Mouse (Mus musculus): ENCODE results near the gene Csnk2b.
"Not testable (repeated sequence)": the region's sequence is repeated elsewhere in the genome, so short reads cannot be mapped to it uniquely, and the experiment has no call there.

The Csnk2b gene

DNA sequence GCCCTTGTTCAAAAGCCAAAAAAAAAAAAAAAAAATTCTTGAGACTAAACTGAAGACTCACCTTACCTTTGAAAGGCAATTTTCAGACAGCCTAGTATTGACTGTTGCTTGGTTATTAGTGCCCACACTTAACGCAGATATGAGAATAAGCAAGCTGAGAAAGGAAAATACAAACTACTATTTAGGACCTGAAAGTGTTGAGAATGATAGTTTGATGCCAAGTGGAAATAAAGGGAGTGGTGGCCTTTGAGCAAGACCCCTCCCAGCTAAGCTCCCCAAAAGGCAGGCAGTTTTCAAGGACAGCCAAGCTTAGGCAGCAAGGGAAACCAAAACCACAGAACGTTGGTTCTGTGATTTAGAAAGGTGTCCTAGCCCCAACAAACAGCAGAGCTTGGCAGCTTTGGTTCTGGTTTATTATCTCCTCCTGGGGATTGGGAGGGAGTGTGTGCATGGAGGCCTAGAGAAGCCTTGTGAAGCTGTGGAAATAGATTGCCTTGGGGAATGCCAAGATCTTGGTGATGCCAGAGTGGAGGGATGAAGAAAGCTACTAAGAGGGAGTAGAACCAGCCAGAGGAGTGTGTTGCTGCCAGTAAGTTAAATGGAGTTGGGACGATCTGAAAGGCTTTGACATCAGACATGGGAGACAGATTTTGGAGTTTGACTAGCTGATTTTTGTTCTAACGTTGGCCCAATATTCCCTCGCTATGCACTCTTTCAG is 26.2 kb upstream of the Csnk2b start:
- DNase-seq, result no peak

GRCm38 (mm10) chr17:35147348-35147747 is 25.5 kb upstream of the Csnk2b start:
- DNase-seq, result no peak

DNA sequence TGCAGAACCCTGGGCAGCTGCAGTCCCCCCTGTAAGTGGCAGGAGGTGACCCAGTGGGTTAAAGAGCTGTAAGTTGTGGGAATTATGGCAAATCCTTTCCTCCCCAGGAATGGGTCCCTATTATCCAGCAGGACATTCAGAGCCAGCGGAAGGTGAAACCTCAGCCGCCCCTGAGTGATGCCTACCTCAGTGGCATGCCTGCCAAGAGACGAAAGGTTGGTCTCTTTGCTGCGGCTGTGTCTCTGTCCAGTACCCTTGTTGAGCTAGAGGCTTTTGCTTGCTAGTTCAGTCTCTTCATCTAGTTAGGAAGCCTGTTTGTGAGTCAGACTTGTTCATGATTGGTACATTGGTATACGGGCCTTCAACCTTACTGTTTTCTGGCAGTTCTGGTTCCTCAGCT is 24.3 kb upstream of the Csnk2b start:
- no peak for DNase-seq

GRCm38 (mm10) chr17:35141971-35142370 is 20.1 kb upstream of the Csnk2b start:
- DNase-seq, result no peak

- no peak for DNase-seq
Measured at GRCm38 (mm10) chr17:35140490-35140996, 18.7 kb upstream of the Csnk2b start.

DNA sequence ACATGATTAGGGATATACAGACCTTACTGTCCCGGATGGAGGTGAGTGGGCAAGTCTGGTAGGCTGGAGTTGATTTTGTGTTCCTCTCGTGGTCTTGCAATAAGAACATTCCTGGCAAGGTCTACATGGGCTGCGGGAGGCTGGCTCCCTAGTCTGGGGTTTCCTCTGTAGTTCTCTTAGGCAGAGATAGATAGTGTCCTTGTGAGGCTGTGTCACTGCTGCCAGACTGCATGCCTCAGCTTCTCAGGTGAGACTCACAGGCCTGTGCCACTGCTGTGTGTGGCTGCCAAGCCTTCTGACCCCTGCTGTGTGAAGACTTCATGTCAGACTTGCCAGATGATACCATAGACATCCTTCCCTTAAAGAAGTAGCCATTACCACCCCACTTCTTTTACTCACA is 17.4 kb upstream of the Csnk2b start:
- no peak for DNase-seq

GRCm38 (mm10) chr17:35135591-35136320 is 13.9 kb upstream of the Csnk2b start:
- DNase-seq, result peak in 1 of 2 experiments; percentile 55

DNA sequence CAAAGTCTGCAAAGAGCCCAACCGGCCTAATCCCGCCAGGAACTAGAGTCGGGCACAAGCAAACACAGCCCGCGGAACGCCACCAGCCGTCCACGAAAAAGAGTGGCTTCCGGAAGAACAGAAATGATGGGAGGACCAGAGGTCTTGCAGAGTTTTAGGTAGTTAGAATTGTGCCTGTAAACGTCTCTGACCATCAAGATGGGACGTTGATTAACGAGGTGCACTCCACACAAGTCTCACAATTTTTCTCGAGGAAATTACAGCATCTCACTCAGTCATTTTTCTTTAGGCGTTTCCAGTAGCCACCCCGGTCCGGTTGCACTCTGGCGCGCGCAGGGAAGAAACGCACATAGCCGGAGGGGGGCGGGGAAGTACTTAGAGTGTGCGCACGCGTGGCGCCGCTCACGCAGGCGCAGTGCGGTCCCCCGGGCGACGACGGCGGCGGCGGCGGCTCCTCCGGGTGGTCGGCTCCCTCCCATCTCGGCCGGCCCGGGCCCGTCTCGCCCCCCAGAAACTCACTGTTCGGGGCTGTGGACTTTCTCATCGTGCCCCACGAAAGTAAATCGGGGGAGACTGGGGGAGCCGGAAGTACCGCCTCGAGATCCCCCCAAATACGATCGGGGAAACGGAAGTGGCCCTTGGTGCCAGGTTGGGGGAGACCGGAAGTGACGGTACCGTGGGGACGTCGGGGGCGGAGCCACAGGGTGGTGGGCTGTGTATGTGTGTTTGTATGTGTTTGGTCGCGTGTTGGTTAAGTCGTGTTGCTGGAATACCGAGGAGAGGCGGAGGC is 13.1 kb upstream of the Csnk2b start, which contains the start of gene Bag6:
Gene Bag6 (plus strand): TSS at position 378 of the 790 bp plus-strand sequence.
- DNase-seq, result peak; percentile 91 to 96

DNA sequence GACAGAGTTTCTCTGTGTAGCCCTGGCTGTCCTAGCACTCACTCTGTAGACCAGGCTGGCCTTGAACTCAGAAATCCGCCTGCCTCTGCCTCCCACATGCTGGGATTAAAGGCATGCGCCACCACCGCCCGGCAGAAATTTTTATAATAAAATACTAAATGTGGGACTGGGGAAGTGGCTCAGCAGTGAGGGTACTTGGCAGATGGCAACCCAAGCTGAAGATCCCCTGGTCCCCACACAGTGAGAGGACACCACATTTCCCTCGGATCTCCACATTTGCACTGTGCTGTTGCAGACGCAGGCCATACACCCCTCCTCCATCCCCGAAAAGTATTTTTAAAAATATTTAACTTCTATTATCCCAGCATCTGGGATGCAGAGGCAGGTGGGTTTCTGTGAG is 11.7 kb upstream of the Csnk2b start:
- no peak for DNase-seq

DNA sequence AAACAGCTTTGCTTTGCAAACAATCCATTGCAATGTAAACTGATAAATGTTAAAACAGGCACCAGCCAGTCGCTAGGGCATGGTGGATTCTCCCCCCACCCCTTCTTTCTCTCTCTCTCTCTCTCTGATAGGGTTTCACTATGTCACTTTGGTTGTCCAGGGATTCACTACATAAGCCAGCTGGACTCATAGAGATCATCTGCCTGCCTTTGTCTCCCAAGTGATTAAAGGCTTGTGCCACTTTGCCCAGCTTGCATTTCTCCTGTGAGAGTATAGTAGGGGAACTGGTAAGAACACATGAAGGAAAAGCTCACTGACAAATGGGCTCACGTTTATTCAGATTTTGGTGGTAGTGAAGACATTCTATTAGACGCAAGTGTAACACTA is 10.3 kb upstream of the Csnk2b start:
- no peak for DNase-seq

- no peak for DNase-seq
Measured at GRCm38 (mm10) chr17:35131500-35132173, 9.8 kb upstream of the Csnk2b start, which contains the start of gene Apom. Apom (minus strand) TSS chr17:35132050.

DNA sequence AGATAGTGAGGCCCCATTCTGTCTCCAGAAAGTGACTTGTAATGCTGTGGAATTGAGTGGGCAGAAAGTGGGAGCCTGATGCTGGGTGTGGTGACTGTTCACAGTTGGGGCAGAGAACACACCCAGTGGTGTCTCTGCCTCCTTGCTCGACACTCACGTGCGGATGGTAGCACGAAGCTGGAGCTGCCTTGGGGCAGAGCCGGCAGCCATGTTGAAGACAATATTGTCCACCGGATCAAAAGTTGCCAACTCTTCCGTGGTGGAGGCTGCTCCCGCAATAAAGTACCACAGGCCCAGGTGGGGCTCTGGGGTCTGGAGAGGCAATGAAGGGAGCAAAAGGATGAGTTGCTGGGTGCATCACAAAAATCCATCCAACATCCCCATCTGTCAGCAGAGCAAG is 9.2 kb upstream of the Csnk2b start:
- no peak for DNase-seq

DNA sequence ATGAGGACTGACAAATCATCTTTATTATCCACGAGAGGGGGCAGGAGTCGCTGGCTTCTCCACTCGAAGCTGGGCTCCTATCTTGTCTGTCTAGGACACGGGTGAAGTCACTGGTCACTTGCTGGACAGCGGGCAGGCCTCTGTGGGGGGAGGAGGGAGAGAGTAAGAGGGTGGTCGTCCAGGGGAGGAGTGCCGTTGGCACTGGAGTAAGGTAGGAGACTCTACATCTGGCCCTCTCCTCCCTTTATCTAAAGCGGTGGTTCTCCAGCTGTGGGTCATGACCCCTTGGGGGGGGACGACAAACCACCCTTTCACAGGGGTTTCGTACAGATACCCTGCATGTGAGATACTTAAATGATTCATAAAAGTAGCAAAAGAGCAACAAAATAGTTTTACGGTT is 7.1 kb upstream of the Csnk2b start:
- DNase-seq, result no peak

- no peak for DNase-seq
Measured at GRCm38 (mm10) chr17:35127017-35127416, 5.2 kb upstream of the Csnk2b start.

- peak; percentile 69 to 75 for DNase-seq
Measured at GRCm38 (mm10) chr17:35126206-35126611, 4.4 kb upstream of the Csnk2b start, which contains the start of gene D17H6S53E. D17H6S53E (plus strand) TSS chr17:35126373.

GRCm38 (mm10) chr17:35125578-35125977 is 3.7 kb upstream of the Csnk2b start:
- no peak for DNase-seq

DNA sequence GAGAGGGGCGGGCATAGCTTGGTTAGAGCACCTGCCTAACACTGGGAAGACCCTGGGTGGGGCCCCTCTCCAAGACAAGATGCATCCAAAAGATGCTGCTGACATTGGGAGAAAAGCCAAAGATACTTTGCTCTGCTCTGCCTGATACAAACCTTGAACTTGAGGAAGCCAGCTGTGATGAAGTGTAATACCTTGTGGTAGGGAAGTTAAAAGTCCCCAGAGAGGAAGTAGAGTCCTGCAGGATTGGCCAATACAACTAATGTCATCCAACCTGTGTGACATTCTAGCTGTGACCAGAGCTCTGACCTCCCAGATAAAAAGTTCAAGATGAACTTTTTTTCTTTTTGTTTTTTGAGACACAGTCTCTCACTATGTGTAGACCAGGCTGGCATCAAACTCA is 3.2 kb upstream of the Csnk2b start:
- no peak for DNase-seq

DNA sequence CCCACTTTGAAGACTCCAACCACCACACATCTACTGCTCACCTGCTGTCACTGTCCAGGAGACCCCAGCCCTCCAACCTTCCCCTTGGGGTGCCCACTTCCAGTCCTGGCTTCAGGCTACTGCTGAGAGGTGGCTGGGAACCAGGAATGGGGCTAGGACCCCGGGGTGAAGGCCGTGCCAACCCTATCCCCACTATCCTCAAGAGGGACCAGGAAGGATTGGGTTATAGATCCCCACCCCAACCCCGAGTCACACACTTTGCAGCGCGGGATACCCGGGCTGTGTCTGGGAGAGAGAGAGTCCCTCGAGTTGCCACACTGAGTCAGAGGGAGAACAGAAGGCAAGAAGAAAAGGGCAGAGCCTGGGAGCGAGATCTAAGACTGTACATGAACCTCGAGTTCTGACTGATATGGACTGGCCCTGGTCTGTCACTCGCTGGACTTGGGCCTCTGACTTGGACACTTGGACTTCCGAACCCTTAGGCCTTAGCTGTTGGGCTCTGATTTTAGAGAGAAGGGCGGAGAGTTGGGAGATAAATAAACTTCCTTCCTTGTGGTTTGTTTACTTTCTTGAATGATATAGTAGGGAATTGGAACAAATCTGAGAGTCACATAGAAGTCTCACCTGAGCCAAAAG is 2.5 kb upstream of the Csnk2b start:
- DNase-seq, result not testable (repeated sequence)

DNA sequence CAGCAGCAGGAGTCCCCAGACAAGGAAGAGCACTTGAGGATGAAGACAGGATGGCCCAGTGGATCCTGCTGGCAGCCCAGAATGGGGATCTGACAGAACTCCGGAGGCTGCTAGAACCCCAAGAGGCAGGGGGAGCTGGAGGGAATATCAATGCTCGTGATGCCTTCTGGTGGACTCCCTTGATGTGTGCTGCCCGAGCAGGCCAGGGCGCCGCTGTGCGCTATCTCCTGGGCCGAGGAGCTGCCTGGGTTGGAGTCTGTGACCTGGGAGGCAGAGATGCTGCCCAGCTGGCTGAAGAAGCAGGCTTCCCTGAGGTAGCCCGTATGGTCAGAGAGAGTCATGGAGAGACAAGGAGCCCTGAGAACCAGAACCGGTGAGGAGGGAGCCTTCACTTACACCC is 1.4 kb upstream of the Csnk2b start:
- DNase-seq, result not testable (repeated sequence)

DNA sequence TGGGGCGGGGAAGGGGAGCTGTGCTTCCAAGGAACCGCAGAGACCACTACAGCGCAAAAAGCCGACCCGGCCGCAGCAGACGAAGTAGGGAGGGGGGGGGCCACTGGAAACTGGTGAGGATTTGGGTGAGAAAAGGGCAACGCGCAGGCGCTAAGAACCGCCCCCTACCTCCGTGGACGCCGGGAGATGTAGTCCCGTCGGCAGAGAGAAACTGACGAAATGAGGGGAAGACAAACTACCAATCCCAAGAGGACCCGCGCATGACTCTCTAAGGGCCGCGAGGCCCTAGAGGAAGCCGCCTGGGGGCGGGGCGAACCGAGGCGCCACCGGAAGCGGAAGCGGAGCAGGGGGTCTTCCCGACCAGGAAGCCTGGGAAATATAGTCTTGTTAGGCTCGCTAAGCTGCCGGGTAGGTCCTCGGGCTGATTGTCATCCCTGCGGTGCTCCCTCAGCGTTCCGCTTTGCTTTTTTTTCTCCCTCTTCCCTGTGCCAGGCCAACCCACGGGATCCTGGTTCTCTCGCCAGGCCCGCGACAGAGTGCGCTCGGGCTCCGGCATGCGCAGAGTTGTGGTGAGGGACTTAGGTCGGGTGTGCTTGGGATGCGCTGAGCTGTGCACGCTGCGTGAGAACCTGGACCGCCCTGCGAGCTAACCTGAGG is 582 bp downstream of the Csnk2b start, which contains the start of gene Gpank1:
Gene Gpank1 (plus strand): TSS at position 313 of the 657 bp plus-strand sequence.
- DNase-seq, result peak; percentile 97 to 99

DNA sequence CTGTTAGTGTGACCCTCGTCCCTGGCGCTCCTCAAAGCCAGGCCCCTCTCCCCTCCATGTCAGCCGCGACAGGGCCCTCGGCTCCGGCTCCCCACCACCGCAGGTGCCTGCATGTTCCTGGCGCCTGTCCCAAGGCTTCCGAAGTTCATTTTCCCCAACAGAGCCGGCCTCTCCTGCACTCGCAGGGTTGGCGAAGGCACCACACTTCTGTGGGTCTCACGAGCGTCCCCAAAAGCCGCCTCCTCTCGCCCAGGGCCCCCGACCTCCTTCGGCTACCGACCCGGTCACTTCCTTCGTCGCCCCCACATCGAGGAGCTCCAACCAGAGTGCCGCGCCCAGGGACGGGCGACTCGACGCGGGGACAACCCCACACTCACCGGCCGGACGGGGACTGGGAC is 1.1 kb downstream of the Csnk2b start:
- DNase-seq, result no peak
